Mouse (Mus musculus) cerebellum, adult (tissue): Measurements from ENCODE around the gene Uap1l1.
"Not testable (repeated sequence)": the region's sequence is repeated elsewhere in the genome, so short reads cannot be mapped to it uniquely, and the experiment has no call there.

Experiments
- ATAC-seq: cut with Nextera tagmentation; 2 replicates; pipeline ENCODE4 v1.9.2; 2017; ENCODE audit warnings: mild to moderate bottlenecking, moderate library complexity, mixed read lengths; ENCODE audit not compliant: insufficient number of reproducible peaks, low FRiP score, low TSS enrichment

The Uap1l1 gene

DNA sequence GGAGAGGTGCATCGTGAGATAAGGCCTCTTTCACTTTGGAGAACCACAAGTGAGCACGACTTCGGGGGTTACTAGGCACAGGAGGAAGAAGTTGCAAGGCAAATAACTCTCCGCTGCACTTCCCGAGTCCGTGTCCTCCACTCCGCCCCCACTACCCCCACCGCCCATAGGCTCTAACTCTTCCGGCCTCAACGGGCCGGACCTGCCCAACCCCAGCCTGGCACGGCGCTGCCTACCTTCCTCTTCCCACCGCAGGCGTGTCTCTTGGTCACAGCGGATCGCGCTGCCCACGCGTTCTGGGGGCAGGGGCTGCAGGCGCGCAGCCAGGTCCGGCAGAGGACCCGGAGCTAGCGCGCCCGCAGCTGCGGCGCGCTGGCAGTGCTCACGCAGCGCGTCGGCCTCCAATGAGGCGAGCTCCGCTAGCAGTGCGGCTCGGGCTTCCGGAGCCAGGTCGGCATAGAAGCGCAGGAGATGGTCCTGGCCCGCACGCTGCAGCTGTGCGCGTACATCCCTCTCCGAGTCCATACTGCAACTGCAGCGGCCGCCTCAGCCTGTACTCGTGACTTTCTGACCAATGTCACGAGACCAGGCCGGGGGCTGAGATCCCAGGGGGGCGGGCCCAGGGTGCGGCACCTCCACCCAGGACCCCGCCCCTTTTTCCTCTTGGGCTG, at the start of gene Uap1l1:
Gene Uap1l1 (minus strand): TSS at position 592 of the 671 bp plus-strand sequence.
- no peak for ATAC-seq

- ATAC-seq: not testable (repeated sequence)
Observed at GRCm38 (mm10) chr2:25413436-25413835, 48.0 kb upstream of the Uap1l1 start.

- no peak for ATAC-seq
Observed at GRCm38 (mm10) chr2:25408908-25409307, 43.4 kb upstream of the Uap1l1 start.

GRCm38 (mm10) chr2:25403994-25404393, 38.5 kb upstream of the Uap1l1 start:
- no peak for ATAC-seq

DNA sequence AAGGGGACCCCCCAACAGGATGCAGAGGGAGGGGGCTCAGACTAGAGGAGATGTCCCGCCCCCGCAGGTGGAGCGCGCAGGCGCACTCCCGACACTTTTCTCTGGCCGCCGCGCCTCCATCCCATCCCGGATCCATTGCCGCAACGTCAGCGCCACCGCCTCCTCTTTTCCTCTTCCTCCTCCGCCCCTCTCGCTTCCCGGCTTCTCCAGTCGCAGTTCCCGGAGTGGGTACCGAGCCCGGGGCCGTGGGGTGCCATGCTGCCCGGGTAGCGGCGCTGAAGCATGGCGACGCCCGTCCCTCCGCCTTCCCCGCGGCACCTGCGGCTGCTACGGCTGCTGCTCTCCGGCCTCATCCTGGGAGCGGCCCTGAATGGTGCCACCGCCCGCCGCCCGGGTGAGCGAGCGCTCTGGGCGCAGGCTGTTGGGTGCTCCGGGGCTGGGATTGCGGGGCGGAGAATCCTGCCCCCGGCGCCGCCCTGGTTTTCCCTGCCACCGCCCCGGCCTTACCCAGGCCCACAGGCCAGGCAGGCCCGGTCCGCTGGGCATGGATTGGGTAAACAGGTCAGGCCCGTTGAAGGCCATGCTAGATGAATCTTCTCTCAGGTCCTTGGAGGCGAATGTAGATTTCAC, 37.6 kb upstream of the Uap1l1 start:
- peak; percentile 38; the same call in 1 of the 2 replicates for ATAC-seq

DNA sequence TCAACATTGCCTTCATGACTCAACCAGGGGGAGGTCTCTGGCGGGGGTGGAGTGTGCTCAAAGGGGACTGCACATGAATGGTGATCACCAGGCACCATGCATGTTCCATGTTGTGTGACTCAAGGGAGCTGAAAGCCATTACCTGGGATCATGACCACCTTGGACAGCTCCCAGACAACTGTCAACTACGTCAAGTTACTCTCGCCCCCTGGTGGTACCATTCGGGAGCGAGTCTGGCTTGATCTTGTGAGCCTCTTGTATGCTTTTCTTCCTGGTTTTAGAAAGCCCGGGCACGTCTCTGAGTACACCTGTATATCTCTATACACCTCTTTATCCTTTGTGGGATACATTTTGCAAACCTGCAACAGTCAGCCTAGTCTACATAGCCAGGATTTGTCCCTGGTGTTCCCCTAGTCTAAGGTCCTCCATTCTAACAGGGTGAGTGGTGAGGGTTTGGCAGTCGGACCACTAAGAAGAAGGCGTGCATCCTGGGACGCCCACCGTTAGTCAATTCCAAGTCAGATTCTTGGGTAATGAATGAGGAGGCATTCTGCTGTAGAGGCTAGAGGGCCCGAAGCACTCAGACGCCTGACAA, 37.0 kb upstream of the Uap1l1 start:
- peak; percentile 36 for ATAC-seq

DNA sequence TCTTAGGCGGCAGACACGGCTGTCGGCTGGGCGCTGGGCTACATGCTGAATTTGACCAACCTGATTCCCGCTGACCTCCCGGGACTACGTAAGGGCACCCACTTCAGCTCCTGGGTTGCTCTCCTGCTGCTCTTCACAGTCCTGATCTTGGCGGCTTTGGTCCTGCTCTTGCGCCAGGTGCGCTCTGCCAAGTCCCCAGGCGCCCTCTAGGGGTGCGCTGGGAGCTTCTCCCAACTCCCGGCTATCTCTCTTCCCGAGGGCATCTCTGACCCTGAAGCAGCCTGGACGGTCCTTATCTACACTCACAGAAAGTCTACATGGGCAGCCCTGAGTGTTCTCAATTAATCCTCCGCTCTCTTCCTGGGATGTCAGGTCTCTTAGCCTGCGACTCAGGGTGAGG, 35.3 kb upstream of the Uap1l1 start:
- ATAC-seq: no peak

DNA sequence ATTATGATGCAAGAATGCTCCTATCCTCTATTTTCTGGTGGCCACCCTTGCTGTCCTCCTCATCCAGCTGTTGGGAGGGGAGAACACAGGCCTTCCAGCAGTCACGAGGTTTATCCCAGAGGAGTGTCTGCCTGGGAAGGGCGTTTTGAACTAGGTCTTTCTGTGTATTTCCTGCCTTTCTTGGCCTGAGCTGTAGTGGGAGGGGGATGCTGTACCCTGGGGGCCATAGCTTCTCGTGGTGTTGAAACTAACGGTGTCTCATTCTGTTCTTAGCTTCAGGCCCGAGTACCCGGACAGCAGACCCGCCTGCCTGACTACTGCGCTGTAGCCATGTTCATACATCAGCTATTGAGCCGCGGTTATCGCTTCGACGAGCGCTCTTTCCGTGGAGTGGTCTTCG, 34.8 kb upstream of the Uap1l1 start:
- no peak for ATAC-seq

GRCm38 (mm10) chr2:25399051-25399450, 33.6 kb upstream of the Uap1l1 start, which contains the start of gene Npdc1:
TSS of gene Npdc1 (plus strand) at chr2:25399351.
- ATAC-seq: no peak

- no peak for ATAC-seq
Observed at GRCm38 (mm10) chr2:25398065-25398464, 32.6 kb upstream of the Uap1l1 start.

DNA sequence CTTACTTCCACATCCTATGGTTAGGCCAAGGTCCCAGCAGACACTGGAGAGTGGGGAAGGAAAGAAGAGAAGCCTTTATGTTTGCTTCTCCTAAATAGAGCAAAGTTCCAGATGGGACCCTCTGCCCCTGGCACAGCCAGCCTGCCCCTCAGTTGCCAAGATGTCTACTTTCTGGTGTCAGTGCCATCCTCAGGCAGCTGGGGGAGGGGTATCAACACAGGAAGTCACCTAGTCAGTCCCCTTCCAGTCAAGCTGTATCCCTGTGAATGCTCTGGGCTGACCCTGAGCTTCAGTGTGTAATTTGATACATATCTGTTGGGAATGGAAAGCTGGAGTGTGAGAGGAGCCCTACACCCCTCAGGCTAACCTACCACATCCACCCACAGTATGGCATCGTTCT, 31.5 kb upstream of the Uap1l1 start:
- ATAC-seq: no peak

DNA sequence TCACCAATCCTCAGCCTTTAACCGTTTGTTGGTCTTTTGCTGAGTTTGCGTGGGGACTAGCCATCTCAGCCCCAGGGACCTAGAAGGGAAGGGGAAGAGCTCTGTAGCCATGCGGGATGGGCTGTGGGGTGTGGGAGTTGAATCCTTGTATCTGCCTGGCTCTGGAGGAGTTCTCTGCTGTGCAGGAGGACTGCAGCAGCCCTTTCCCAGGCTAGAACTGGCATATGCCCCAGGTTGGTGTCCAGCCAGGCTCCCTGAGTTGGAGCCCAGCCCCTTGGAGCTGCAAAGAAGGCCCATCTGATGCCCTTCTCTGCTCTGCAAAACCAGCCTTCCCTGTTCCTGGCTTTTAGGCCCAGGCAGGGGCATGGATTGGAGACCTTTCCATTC, 31.1 kb upstream of the Uap1l1 start:
- ATAC-seq: peak; percentile 45; the same call in 1 of the 2 replicates

- no peak for ATAC-seq
Observed at GRCm38 (mm10) chr2:25395721-25396596, 30.5 kb upstream of the Uap1l1 start, which contains the start of gene Entpd2. TSS of gene Entpd2 (plus strand) at chr2:25395874.

DNA sequence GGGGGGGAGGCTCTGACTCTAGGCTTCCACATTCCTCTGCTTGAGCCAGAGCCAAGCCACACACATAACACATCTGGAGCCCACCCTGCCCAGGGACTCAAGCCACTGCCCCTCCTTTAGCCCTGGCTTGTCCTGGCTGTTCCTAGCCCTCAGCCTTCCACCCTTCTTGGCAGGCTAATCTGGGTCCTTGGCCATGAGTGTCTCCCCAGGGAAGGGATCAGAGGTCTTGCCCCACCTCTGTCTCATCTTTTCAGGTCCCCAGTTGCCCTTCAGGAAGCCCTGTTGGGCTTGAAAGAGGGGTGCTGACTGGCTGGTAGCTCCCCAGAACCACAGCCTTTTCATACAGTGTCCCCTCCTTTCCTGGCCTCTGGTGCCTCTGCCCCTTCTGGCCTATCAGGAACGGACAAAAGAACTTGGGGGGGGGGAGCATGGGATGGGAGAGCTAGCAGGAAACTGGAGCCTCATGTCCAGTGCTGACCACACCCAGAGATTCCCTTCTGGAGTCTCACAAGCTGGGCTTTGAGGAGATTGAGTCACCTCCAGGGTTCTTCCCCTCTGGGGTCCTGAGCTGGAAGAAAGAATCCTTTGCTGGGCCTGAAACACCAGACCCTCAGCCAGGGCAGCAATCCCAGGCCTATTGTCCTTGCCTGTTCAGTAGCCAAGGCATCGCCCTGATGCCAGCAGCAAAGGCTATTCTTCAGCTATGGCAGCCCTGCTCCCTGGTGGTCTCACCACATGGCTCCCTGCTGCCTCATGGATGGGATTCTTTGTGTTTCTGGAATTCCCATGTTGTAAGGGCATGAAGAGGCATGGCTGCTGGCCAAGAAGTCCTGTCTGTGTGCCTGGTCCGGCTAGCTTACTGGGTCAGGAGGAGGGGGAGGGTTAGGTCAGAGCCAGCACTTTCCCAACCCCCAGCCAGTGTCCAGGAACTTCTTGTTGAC, 29.1 kb upstream of the Uap1l1 start:
- ATAC-seq: 0 out of 2 replicates have a peak, but pooled peaks have one; percentile 3

DNA sequence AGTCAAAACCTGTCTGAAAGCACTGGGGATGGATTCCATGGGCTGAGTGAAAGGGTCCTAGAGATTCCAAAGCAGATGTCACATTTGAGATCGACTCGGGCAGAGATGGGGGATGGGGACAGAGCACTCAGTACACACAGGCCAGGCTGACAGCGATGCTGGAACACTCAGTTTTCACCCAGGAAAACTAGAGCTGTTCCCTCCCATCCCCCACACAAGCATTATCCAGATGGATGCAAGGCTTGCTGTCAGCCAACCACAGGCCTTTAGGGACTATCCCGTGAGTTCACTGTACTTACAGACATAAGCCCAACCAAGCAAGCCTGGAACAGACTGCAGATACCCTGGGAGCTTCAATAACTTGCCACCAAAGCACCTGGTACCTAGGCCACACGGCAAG, 25.8 kb upstream of the Uap1l1 start:
- no peak for ATAC-seq

GRCm38 (mm10) chr2:25384492-25384891, 19.0 kb upstream of the Uap1l1 start:
- ATAC-seq: no peak

DNA sequence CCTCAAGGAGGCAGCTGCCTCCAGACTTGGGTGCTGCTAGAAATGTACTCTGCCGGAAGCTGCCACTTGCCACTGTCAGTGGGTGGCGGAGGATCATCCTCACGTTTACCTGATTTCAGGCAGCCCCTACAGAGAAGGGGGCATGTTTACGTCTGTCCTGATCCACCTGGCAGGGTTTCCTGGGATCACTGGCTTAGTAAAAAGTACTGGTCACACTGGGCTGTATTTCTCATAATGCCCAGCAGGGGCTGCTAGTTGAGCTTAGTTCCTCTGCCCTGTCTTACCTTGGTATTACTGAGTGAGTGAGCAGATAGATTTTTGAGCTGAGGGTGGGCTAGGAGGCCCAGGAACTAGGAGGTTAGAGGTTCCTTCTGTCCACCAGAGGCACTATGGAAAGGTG, 11.1 kb upstream of the Uap1l1 start:
- no peak for ATAC-seq

GRCm38 (mm10) chr2:25373431-25373830, 7.9 kb upstream of the Uap1l1 start:
- no peak for ATAC-seq

DNA sequence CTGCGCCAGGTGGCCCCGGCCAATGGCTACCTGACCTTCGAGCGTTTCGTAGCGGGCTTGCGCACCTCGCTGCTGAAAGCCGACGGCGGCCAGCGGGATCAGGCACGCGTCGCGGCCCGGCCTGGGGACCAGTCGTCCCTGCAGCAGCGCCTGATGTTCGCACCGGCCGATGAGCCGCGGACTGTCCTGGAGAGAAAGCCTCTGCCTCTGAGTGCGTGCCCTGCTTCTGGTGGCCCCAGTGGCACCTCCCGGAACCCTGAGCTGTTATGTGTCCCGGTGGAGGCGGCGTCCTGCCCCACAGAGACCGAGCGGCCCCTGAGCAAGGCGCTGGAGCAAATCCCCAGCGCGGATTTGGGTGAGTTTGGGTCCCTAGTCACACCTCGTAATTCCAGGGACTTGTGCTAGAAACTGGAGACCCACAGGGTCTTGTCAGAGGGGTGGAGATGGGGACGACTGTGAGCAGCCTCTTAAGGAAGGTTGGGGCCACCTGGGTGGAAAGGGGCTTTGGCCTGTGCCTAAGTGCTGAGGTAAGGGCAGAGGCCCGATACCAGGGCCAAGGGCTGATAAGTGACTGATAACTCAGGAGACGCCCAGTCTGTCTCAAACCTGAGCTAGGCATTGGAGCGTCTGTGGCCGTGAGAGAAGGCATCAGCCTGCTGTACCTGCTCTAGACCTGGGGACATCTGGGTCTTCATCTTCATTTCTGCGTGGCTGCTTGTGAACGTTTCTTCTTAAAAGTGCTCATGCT, 7.3 kb upstream of the Uap1l1 start:
- ATAC-seq: no peak
